Mouse (Mus musculus): ENCODE data around the gene Sry. TPM values are rescaled to one million over a fixed set of nuclear protein-coding genes. Genes with fewer than 3 reads are reported as not detected.

The Sry gene
- total RNA-seq (2021) = not detected
- long read RNA-seq = 0 reads

DNA sequence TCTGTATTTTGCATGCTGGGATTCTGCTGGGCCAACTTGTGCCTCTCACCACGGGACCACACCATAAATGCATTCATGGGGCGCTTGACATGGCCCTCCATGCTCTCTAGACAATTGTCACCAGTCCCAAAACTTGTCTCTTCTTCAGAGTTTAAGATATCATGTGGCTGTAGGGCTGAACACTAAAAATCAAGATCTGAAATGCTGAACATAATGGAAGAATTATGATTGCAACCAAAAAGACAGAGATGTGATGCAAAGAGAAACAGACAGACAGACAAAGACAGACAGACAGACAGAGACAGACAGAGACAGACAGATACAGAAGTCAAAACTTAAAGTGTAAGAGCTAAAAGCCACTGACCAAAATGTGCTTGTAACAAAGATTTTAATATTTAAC, at the start of gene Sry:
Gene Sry, minus strand, starts transcription at position 101 of the 400 bp plus-strand sequence.
- no peak for DNase-seq (ENCODE audit: low spot score in 2 of 2)

Other genes starting within 250 kb of the Sry start
- not detected for gene H2al2c, start 64.6 kb downstream of the Sry start, total RNA-seq (2021)
- gene H2al2b, start 57.0 kb upstream of the Sry start, total RNA-seq (2021) = not detected
- gene Gm4064, start 132.5 kb upstream of the Sry start, total RNA-seq (2021) = not detected
- gene Rbmy, start 167.0 kb upstream of the Sry start, total RNA-seq (2021) = not detected
- not detected for gene Gm10256, start 167.0 kb upstream of the Sry start, total RNA-seq (2021)
- not detected for gene Gm10352, start 237.3 kb upstream of the Sry start, total RNA-seq (2021)